In genomic region chr15:78846352-78846751, GRCm38 (mm10) we compare ENCODE assay signal across 19 mouse cellular contexts. TPM values are rescaled to one million over a fixed set of nuclear protein-coding genes. Genes with fewer than 3 reads are reported as not detected.
DNase-seq lines count a peak whose midpoint lies in the region; ATAC-seq and TF ChIP-seq lines count a peak whose summit lies in the region.
"Had no signal": no experiment of that assay in that cellular context is flagged by ENCODE, and none has a peak within 500 bp of the region (broad histone marks: within the 10 kb centered on the region; RNA-seq: fewer than 3 reads in every experiment).

No protein-coding gene starts in this region.

- no peak overlapping the region for H3K4me3 ChIP-seq in heart, embryonic 15.5 days
- H3K4me3 ChIP-seq in left cerebral cortex, adult 2 months, result no peak overlapping the region
- H3K4me3 ChIP-seq in E14TG2a.4 (replicated peaks; ENCODE audit: low read length), result peak overlapping the region; percentile 14; the same call in 1 of the 2 replicates
- H3K4me3 ChIP-seq in intestine, embryonic 15.5 days (replicated peaks), result no peak overlapping the region
- H3K4me3 ChIP-seq: embryonic facial prominence, embryonic 12.5 days; forebrain, embryonic 15.5 days; hindbrain, embryonic 15.5 days; neural tube, embryonic 13.5 days had no signal

- H3K9ac ChIP-seq in heart, embryonic 15.5 days, result no peak overlapping the region
- H3K9ac ChIP-seq in intestine, embryonic 15.5 days, result 0 out of 2 replicates have a peak overlapping the region, but pooled peaks have one; percentile 22
- H3K9ac ChIP-seq: embryonic facial prominence, embryonic 12.5 days; forebrain, embryonic 15.5 days; hindbrain, embryonic 15.5 days; neural tube, embryonic 13.5 days had no signal

- peak overlapping the region; percentile 91 for H3K4me2 ChIP-seq in heart, embryonic 15.5 days
- peak overlapping the region; percentile 83 for H3K4me2 ChIP-seq in intestine, embryonic 15.5 days (replicated peaks)
- H3K4me2 ChIP-seq: forebrain, embryonic 15.5 days; neural tube, embryonic 13.5 days had no signal

- intact Hi-C loops in left cerebral cortex, adult 2 months (cut with DNase I), result loop anchor here (5.0 kb wide), 1 partner anchor 224 kb away; no protein-coding TSS in a partner anchor
- intact Hi-C loops in left cerebral cortex, postnatal 25 days (cut with DNase I), result loop anchor here (5.0 kb wide), 1 partner anchor 224 kb away; no protein-coding TSS in a partner anchor

- H3K36me3 ChIP-seq in heart, embryonic 15.5 days, result peaks cover 16% of the 10 kb centered on the region
- no peaks in the 10 kb centered on the region for H3K36me3 ChIP-seq in E14TG2a.4 (ENCODE audit: insufficient read depth, low read length)
- H3K36me3 ChIP-seq in intestine, embryonic 15.5 days, result peaks cover 18% of the 10 kb centered on the region
- H3K36me3 ChIP-seq: embryonic facial prominence, embryonic 12.5 days; forebrain, embryonic 15.5 days; hindbrain, embryonic 15.5 days; neural tube, embryonic 13.5 days had no signal

- no peak for DNase-seq in heart, adult 8-10 months (ENCODE audit: low spot score)
- no peak for DNase-seq in left cerebral cortex, adult 2 months (ENCODE audit: extremely low spot score in 1 of 2, low spot score in 2 of 2)
- no peak for DNase-seq in left cerebral cortex, postnatal 25 days (ENCODE audit: low spot score in 2 of 2)
- DNase-seq in cerebellum, postnatal 14 days, result no peak
- DNase-seq: cerebellum, adult 9-11 months; spleen, adult 18-20 months had no signal

- no peak overlapping the region for H3K27ac ChIP-seq in heart, embryonic 15.5 days
- peak overlapping the region; percentile 66; the same call in 1 of the 2 replicates for H3K27ac ChIP-seq in left cerebral cortex, adult 2 months
- H3K27ac ChIP-seq in intestine, embryonic 15.5 days, result peak overlapping the region; percentile 94
- H3K27ac ChIP-seq: embryonic facial prominence, embryonic 12.5 days; forebrain, embryonic 15.5 days; hindbrain, embryonic 15.5 days; neural tube, embryonic 13.5 days had no signal

- no peak for ATAC-seq in heart, embryonic 15.5 days (replicated peaks; ENCODE audit: insufficient number of reproducible peaks, insufficient read depth, low FRiP score, low read depth)
- no peak for ATAC-seq in intestine, embryonic 15.5 days
- no peak for ATAC-seq in activated CD4-positive, CD25-positive, alpha-beta regulatory T cell, adult 4 months
- ATAC-seq: CD4-positive, CD25-positive, alpha-beta regulatory T cell, adult 4 months; forebrain, embryonic 15.5 days; midbrain, embryonic 16.5 days had no signal

- 75% methylated on average over 8 of the region's 8 CpGs for WGBS in heart, embryonic 15.5 days
- WGBS in intestine, embryonic 15.5 days, result 69% methylated on average over 8 of the region's 8 CpGs

- peaks cover 84% of the 10 kb centered on the region for H3K4me1 ChIP-seq in heart, embryonic 15.5 days (replicated peaks)
- H3K4me1 ChIP-seq in E14TG2a.4 (replicated peaks; ENCODE audit: low read depth, low read length), result peaks cover 86% of the 10 kb centered on the region
- peaks cover 71% of the 10 kb centered on the region for H3K4me1 ChIP-seq in intestine, embryonic 15.5 days (replicated peaks)

- no peaks in the 10 kb centered on the region for H3K27me3 ChIP-seq in heart, embryonic 15.5 days
- H3K27me3 ChIP-seq in E14TG2a.4 (ENCODE audit: insufficient read depth, low read length), result peaks cover 50% of the 10 kb centered on the region
- H3K27me3 ChIP-seq in intestine, embryonic 15.5 days (replicated peaks), result no peaks in the 10 kb centered on the region

- no peaks in the 10 kb centered on the region for H3K9me3 ChIP-seq in heart, embryonic 15.5 days (replicated peaks)
- H3K9me3 ChIP-seq in E14TG2a.4 (ENCODE audit: low read length), result no peaks in the 10 kb centered on the region
- no peaks in the 10 kb centered on the region for H3K9me3 ChIP-seq in intestine, embryonic 15.5 days
- H3K9me3 ChIP-seq: embryonic facial prominence, embryonic 12.5 days; forebrain, embryonic 15.5 days; hindbrain, embryonic 15.5 days; neural tube, embryonic 13.5 days had no signal

- TF ChIP-seq CTCF in left cerebral cortex, adult 2 months (IDR thresholded peaks at IDR 0.05), result no peak
- TF ChIP-seq CTCF in E14TG2a.4 (conservative IDR thresholded peaks at IDR 0.05; ENCODE audit: low read length), result no peak

RNA-seq across cellular contexts. Expression of gene Cdc42ep1, which starts 3.9 kb away (rescaled TPM):
- 32.0 and 40.4 TPM in 2 replicates for polyA plus RNA-seq in heart, embryonic 15.5 days (2015; fragmentation: Nextera tagmentation; extraction: Ambion mirVana)
- 10 to 100 TPM; 30.5 to 40.3 (median 39.1) TPM for total RNA-seq in heart, adult 8-10 months (2022)
- 10 to 100 TPM; 10.6 to 13.1 TPM for total RNA-seq in left cerebral cortex, adult 2 months (2021)
- total RNA-seq in left cerebral cortex, postnatal 25 days (2021), result 10 to 100 TPM; 11.9 to 13.2 TPM
- 44.0 and 47.5 TPM in 2 replicates for polyA plus RNA-seq in intestine, embryonic 15.5 days (2015; fragmentation: Nextera tagmentation; extraction: Ambion mirVana)
- polyA plus RNA-seq in activated CD4-positive, CD25-positive, alpha-beta regulatory T cell, adult 4 months (2017; shearing (Covaris generic)), result not detected
- polyA plus RNA-seq: CD4-positive, CD25-positive, alpha-beta regulatory T cell, adult 4 months had no signal

RNA-seq across cellular contexts. Expression of gene Lgals2, which starts 9.0 kb away (rescaled TPM):
- 0.43 and 0.45 TPM in 2 replicates for polyA plus RNA-seq in heart, embryonic 15.5 days (2015; fragmentation: Nextera tagmentation; extraction: Ambion mirVana)
- total RNA-seq in heart, adult 8-10 months (2022), result under 1 TPM in 1 of 4 experiments, not detected in 3; 0.65 TPM
- not detected for total RNA-seq in left cerebral cortex, adult 2 months (2021)
- total RNA-seq in left cerebral cortex, postnatal 25 days (2021), result not detected
- 1,110 and 1,149 TPM in 2 replicates for polyA plus RNA-seq in intestine, embryonic 15.5 days (2015; fragmentation: Nextera tagmentation; extraction: Ambion mirVana)
- polyA plus RNA-seq in activated CD4-positive, CD25-positive, alpha-beta regulatory T cell, adult 4 months (2017; shearing (Covaris generic)), result not detected
- total RNA-seq: gastrocnemius, adult 8-10 months; layer of hippocampus, adult 18-20 months; left cerebral cortex, postnatal 14 days had no signal
- polyA plus RNA-seq: CD4-positive, CD25-positive, alpha-beta regulatory T cell, adult 4 months; embryonic facial prominence, embryonic 12.5 days; forebrain, embryonic 15.5 days; hindbrain, embryonic 15.5 days; midbrain, embryonic 16.5 days; neural tube, embryonic 13.5 days had no signal

RNA-seq across cellular contexts. Expression of gene Gga1, which starts 30.6 kb away (rescaled TPM):
- polyA plus RNA-seq in heart, embryonic 15.5 days (2015; fragmentation: Nextera tagmentation; extraction: Ambion mirVana), result 39.7 and 48.4 TPM in 2 replicates
- 10 to 100 TPM; 44.8 to 49.1 (median 46.3) TPM for total RNA-seq in heart, adult 8-10 months (2022)
- 10 to 100 TPM; 64.8 to 68.2 TPM for total RNA-seq in left cerebral cortex, adult 2 months (2021)
- 10 to 100 TPM; 58.0 to 61.2 TPM for total RNA-seq in left cerebral cortex, postnatal 25 days (2021)
- polyA plus RNA-seq in intestine, embryonic 15.5 days (2015; fragmentation: Nextera tagmentation; extraction: Ambion mirVana), result 47.6 and 51.7 TPM in 2 replicates
- 10 to 100 TPM; 13.8 to 18.1 TPM for polyA plus RNA-seq in activated CD4-positive, CD25-positive, alpha-beta regulatory T cell, adult 4 months (2017; shearing (Covaris generic))

RNA-seq across cellular contexts. Expression of gene Card10, which starts 43.5 kb away (rescaled TPM):
- 5.7 and 7.6 TPM in 2 replicates for polyA plus RNA-seq in heart, embryonic 15.5 days (2015; fragmentation: Nextera tagmentation; extraction: Ambion mirVana)
- total RNA-seq in heart, adult 8-10 months (2022), result 10 to 100 TPM; 14.3 to 16.1 (median 15.2) TPM
- 1 to 10 TPM; 4.8 TPM for total RNA-seq in left cerebral cortex, adult 2 months (2021)
- 1 to 10 TPM; 3.9 to 4.2 TPM for total RNA-seq in left cerebral cortex, postnatal 25 days (2021)
- polyA plus RNA-seq in intestine, embryonic 15.5 days (2015; fragmentation: Nextera tagmentation; extraction: Ambion mirVana), result 6.9 and 7.3 TPM in 2 replicates
- not detected for polyA plus RNA-seq in activated CD4-positive, CD25-positive, alpha-beta regulatory T cell, adult 4 months (2017; shearing (Covaris generic))
- polyA plus RNA-seq: CD4-positive, CD25-positive, alpha-beta regulatory T cell, adult 4 months had no signal

RNA-seq across cellular contexts. Expression of gene Gm49510, which starts 53.1 kb away (rescaled TPM):
- polyA plus RNA-seq in heart, embryonic 15.5 days (2015; fragmentation: Nextera tagmentation; extraction: Ambion mirVana), result 0.53 TPM in 1 of 2 replicates, not detected in the other
- total RNA-seq in heart, adult 8-10 months (2022), result not detected
- total RNA-seq in left cerebral cortex, adult 2 months (2021), result not detected
- total RNA-seq in left cerebral cortex, postnatal 25 days (2021), result under 1 TPM; 0.48 to 0.73 TPM
- polyA plus RNA-seq in intestine, embryonic 15.5 days (2015; fragmentation: Nextera tagmentation; extraction: Ambion mirVana), result 0.23 and 0.42 TPM in 2 replicates
- polyA plus RNA-seq in activated CD4-positive, CD25-positive, alpha-beta regulatory T cell, adult 4 months (2017; shearing (Covaris generic)), result not detected
- total RNA-seq: gastrocnemius, adult 8-10 months had no signal
- polyA plus RNA-seq: CD4-positive, CD25-positive, alpha-beta regulatory T cell, adult 4 months; forebrain, embryonic 15.5 days; hindbrain, embryonic 15.5 days; midbrain, embryonic 16.5 days; neural tube, embryonic 13.5 days had no signal
